Mouse (Mus musculus): ENCODE results near the gene Arid1a.

Gene Arid1a

GRCm38 (mm10) chr4:133735282-133735681 lies 21.3 kb downstream of the Arid1a start:
- DNase-seq (ENCODE audit: low read depth, low spot score), result no peak

GRCm38 (mm10) chr4:133730122-133730521 lies 26.4 kb downstream of the Arid1a start:
- no peak for DNase-seq (ENCODE audit: low read depth, low spot score)

GRCm38 (mm10) chr4:133729541-133730093 lies 27.0 kb downstream of the Arid1a start:
- DNase-seq (ENCODE audit: low read depth, low spot score), result peak; percentile 78

GRCm38 (mm10) chr4:133729007-133729406 lies 27.6 kb downstream of the Arid1a start:
- no peak for DNase-seq (ENCODE audit: low read depth, low spot score)

- no peak for DNase-seq (ENCODE audit: low read depth, low spot score)
Observed at GRCm38 (mm10) chr4:133728256-133728655, 28.3 kb downstream of the Arid1a start.

GRCm38 (mm10) chr4:133725706-133726105 lies 30.9 kb downstream of the Arid1a start:
- DNase-seq (ENCODE audit: low read depth, low spot score), result no peak

- DNase-seq (ENCODE audit: low read depth, low spot score), result no peak
Observed at GRCm38 (mm10) chr4:133719791-133720190, 36.8 kb downstream of the Arid1a start.

GRCm38 (mm10) chr4:133712755-133713154 lies 43.8 kb downstream of the Arid1a start:
- no peak for DNase-seq (ENCODE audit: low read depth, low spot score)

GRCm38 (mm10) chr4:133711307-133712076 lies 45.1 kb downstream of the Arid1a start:
- DNase-seq (ENCODE audit: low read depth, low spot score), result no peak

- no peak for DNase-seq (ENCODE audit: low read depth, low spot score)
Observed at GRCm38 (mm10) chr4:133709395-133709794, 47.2 kb downstream of the Arid1a start.

GRCm38 (mm10) chr4:133707464-133707863 lies 49.1 kb downstream of the Arid1a start:
- DNase-seq (ENCODE audit: low read depth, low spot score), result no peak

- no peak for DNase-seq (ENCODE audit: low read depth, low spot score)
Observed at GRCm38 (mm10) chr4:133706956-133707355, 49.6 kb downstream of the Arid1a start.

GRCm38 (mm10) chr4:133705062-133705461 lies 51.5 kb downstream of the Arid1a start:
- DNase-seq (ENCODE audit: low read depth, low spot score), result no peak

- peak; percentile 11 for DNase-seq (ENCODE audit: low read depth, low spot score)
Observed at GRCm38 (mm10) chr4:133700905-133701368, 55.6 kb downstream of the Arid1a start.

GRCm38 (mm10) chr4:133695363-133695762 lies 61.2 kb downstream of the Arid1a start:
- no peak for DNase-seq (ENCODE audit: low read depth, low spot score)

- no peak for DNase-seq (ENCODE audit: low read depth, low spot score)
Observed at GRCm38 (mm10) chr4:133690252-133690651, 66.3 kb downstream of the Arid1a start.

GRCm38 (mm10) chr4:133688417-133689067 lies 68.0 kb downstream of the Arid1a start:
- DNase-seq (ENCODE audit: low read depth, low spot score), result no peak

GRCm38 (mm10) chr4:133687126-133687525 lies 69.4 kb downstream of the Arid1a start:
- no peak for DNase-seq (ENCODE audit: low read depth, low spot score)

- DNase-seq (ENCODE audit: low read depth, low spot score), result no peak
Observed at GRCm38 (mm10) chr4:133686512-133686911, 70.1 kb downstream of the Arid1a start.

GRCm38 (mm10) chr4:133680206-133680786 lies 76.3 kb downstream of the Arid1a start:
- DNase-seq (ENCODE audit: low read depth, low spot score), result no peak

- no peak for DNase-seq (ENCODE audit: low read depth, low spot score)
Observed at GRCm38 (mm10) chr4:133679629-133680028, 76.9 kb downstream of the Arid1a start.

- no peak for DNase-seq (ENCODE audit: low read depth, low spot score)
Observed at GRCm38 (mm10) chr4:133677266-133677665, 79.3 kb downstream of the Arid1a start.

Data from retina, postnatal 7 days (tissue).